Mouse (Mus musculus) kidney, postnatal 36 days (tissue): ENCODE data around the gene Gm10097.

ENCODE experiments used
- DNase-seq, 2 experiments: peaks; one replicate each; pipeline ENCODE4 v3.0.0; 2021 to 2022; ENCODE audit warnings: mixed read lengths in 2 of 2

Gene Gm10097

DNA sequence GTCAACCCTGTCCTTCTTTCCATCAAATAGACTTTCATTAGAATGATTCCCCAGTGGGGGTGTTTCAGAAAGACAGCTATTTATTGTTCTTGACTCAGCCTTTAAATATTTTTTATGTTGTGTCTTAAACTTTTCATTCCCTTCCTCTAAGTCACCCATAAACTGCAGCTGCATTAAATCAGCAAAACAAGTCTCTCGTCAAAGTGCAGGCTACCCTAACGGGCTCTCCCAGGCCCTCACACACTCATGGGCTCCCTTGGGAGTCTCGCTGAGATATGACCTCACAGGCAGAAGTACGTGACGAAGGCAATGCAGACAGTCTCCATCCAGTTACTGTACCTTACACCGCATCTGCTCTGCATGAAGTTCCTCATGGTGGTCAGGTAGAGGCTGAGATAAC, 17.3 kb downstream of the Gm10097 start:
- DNase-seq: no peak

DNA sequence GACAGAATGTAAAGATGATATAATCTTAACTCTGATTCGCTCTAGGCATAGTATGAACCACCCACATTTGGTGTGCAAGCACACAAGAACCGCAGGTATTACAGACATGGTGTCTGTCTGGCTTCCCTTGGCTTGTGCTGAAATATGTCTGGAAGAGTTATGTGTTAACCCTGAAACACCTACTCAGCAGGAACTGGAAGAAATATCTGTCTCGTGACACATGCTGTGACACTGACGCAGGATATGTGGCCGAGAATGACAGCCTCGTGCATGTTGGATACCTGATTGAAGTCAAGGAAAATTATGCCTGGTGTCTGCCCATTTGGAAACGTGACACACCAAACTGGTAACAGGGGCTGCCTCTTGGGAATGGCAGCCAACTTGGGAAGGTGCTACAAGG, 18.3 kb downstream of the Gm10097 start:
- DNase-seq: no peak

GRCm38 (mm10) chr10:5089133-5089532, 20.1 kb downstream of the Gm10097 start:
- DNase-seq: no peak

DNA sequence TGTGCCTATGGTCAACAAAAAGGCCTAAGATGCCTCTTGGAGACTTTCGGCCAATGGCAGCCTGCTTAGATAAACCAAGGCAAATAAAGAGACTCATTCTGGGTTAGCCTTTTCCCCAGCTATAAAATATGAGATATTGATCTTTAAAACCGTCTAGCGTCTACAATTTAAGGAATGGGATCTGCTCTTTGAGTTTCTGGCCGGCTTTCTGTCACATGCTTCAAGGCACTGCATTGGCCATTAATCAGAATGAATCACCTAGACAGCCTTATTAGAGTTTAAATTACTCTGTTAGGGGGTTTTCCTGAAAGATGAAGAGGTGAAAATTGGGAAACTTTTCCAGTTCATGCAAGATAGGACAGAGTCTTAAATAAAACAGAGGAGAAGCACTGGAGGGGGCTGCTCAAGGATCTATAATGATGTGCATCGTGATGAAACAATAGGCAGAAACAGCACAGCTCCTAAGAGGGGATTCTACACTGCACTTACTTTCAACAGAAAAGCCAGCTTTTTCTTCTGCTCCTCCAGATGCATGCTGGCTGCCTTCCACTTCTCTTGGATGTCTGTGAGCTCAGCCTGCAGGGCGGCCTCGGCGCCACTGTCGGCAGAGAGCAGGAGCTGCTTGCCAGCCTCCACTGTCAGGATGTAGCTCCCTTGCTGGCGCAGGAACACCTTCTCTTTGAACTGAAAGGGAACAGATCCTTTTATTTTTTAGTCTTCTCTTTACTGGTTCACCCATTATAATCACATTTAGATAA, 28.2 kb downstream of the Gm10097 start:
- DNase-seq: peak in 1 of 2 experiments; percentile 28

GRCm38 (mm10) chr10:5097754-5098137, 28.8 kb downstream of the Gm10097 start:
- DNase-seq: no peak

DNA sequence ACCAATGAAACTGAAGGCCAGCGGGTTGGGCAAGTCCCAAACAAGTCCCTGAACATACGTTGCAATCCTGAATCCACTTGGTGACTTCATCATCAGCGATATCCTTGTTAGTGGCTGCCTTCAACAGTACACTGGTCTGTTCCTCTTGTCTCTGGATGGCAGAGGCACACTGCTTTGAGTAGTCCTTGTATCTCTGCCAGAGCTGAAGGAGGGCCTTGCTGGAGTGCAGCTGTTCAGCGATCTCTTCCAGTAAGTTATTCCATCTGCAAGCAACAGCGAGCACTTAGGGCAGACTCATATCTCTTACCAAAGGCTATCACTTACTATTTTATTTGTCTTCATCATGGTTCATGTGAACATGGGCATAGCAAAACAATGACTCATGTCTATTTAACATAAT, 41.8 kb downstream of the Gm10097 start:
- DNase-seq: no peak

GRCm38 (mm10) chr10:5116155-5116554, 47.2 kb downstream of the Gm10097 start:
- no peak for DNase-seq

GRCm38 (mm10) chr10:5116720-5117119, 47.7 kb downstream of the Gm10097 start:
- DNase-seq: peak in 1 of 2 experiments; percentile 14
